ENCODE assay signal across 24 mouse cellular contexts in the genomic region with DNA sequence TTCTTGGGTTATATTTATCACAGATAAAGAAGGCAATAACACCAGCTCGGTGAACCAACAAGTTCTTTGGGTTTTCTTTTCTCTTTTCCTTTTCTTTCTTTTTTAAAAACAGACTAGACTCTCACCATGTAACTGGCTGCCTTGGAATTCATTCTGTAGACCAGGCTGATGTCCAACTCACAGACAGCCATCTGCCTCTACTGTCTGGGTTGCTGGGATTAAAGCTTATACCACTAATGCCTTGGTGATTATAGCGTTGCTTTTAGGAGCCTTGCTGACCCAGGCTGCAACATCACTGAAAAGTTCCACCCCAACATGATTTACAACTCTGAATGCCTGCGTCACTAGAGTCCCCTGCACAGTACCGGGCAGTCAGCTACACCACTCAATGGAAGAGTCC.
"Had no signal": no experiment of that assay in that cellular context is flagged by ENCODE, and none has a peak within 500 bp of the region (broad histone marks: within the 10 kb centered on the region; RNA-seq: fewer than 3 reads in every experiment).

No protein-coding gene starts in this region.

- DNase-seq: gastrocnemius, postnatal 14 days; gastrocnemius, postnatal 36 days; heart, adult 11 months; heart, adult 2 months; heart, postnatal 14 days; heart, postnatal 36 days; kidney, adult 18-20 months; kidney, adult 8-10 months; kidney, postnatal 10 days; kidney, postnatal 25 days; kidney, postnatal 4 days; layer of hippocampus, adult 9-11 months; left cerebral cortex, postnatal 4 days had no signal

- H3K4me3 ChIP-seq: heart, adult 2 months; heart, embryonic 13.5 days; heart, embryonic 15.5 days; hindbrain, embryonic 13.5 days; hindbrain, embryonic 15.5 days; intestine, embryonic 15.5 days; limb, embryonic 13.5 days; limb, embryonic 15.5 days; liver, embryonic 12.5 days had no signal

- H3K27ac ChIP-seq: heart, adult 2 months; heart, embryonic 13.5 days; heart, embryonic 15.5 days; hindbrain, embryonic 13.5 days; hindbrain, embryonic 15.5 days; hindbrain, postnatal 0 days; intestine, embryonic 15.5 days; limb, embryonic 13.5 days; limb, embryonic 15.5 days; liver, embryonic 12.5 days; liver, embryonic 14.5 days had no signal

- ATAC-seq: hindbrain, postnatal 0 days; intestine, embryonic 15.5 days; intestine, postnatal 0 days; liver, embryonic 12.5 days had no signal
